Mouse (Mus musculus): Measurements from ENCODE around the gene Abcg2. TPM values are rescaled to one million over a fixed set of nuclear protein-coding genes. Genes with fewer than 3 reads are reported as not detected.
A peak's percentile ranks its signal among the peaks of the same experiment; 100 is the strongest.

Gene Abcg2
- total RNA-seq, 1 experiment from 2014 or later = 31.8 TPM

DNA sequence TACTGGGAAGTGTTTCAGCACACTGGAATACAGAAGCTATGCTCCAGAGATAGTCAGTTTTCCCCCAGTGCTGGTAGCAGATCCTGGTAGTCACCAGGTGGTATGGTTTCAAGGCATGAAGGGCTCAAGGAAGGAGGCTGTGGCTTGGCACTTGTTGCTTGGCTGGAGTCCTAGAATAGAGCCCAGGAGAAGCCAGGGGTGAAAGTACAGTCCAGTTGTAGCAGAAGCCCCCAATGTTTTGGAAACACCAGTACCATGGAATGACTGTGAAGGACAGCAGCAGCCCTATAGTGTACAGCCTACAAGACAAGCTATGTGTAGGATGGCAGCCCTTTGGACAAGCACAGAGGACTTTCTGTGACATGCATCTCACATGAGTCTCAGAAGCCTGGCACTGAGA is 54.2 kb downstream of the Abcg2 start:
- no peak for DNase-seq

DNA sequence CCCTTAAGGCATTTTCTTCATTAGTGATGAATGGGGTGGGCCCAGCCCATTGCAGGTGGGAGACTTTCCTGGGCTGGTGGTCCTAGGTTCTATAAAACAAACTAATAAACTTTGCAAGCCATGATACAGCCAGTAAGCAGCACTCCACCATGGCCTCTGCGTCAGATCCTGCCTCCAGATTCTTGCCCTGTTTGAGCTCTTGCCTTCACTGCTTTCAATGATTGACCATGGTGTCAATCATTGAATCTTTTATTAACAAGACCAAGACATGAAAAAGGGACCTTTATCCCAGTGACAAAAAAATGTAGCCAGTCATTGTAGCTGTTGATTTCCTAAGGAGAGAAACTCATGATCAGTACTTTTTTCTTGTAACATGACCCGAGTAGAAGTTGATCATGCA is 55.1 kb downstream of the Abcg2 start:
- DNase-seq = no peak

DNA sequence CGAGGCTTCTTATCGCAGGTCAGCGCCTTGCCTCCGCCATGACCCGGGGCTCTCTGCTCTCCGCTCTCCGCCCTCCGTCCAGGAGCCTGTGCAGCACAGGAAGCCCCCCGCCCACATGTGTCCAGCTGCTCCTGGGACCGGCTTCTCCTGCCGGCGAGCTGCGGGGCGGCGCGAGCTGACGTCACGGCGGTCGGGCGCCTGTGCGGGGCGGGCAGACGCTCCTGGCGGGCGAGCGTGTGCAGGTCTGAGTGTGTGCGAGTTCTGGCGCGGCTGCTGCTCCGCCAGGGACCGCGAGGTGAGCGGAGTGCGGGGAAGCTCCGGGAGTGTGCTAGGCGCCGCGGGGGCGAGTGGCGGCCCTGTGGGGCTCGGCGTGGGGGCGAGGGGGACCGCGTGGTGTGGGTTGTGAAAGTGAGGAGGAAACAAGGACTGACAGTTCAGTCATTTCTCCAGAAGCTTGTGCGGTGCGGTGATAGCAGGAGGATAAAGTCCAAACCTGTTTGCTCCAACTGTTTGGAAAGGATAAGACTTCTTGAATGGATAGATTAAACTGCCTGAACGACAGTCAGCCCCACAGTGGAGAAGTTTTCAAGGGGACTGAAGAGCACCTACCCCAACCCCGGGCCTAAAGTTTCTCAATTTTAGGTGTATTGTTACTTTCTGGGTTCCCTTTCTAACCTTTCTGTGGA is 56.2 kb downstream of the Abcg2 start:
- DNase-seq = peak; percentile 81

DNA sequence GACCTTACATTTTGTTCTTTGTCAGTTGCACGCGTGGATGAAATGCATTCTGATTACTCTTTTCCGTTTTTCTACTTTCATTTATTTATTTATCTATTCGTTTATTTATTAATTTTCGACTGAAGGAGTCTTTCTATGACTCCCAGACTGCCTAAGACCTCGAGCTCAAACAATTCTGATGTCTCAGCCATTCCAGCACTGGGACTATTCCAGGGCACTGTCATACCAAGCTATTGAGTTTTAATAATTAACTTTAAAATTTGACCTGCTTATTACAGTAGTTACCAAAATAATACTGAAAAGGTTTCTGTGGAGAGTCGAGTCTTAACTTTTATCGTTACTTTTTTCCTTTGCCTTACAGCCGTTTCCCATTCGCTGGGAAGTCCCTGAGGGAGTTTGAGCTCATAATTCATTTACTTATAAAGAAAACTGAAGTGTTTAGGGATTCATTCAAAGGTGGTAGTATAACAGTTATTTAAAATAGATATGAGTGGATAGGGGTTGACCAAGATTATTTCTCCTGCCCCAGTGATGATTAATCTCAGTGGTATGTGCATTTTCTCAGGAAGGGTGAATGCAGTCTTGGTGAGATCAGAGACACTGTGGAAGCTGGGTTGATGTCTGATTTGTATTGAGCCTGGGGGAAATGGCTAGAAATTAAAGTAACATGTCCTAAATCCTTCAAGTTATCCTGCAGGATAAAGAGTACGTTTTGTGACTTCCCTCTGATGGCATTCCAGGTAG is 56.9 kb downstream of the Abcg2 start:
- no peak for DNase-seq

DNA sequence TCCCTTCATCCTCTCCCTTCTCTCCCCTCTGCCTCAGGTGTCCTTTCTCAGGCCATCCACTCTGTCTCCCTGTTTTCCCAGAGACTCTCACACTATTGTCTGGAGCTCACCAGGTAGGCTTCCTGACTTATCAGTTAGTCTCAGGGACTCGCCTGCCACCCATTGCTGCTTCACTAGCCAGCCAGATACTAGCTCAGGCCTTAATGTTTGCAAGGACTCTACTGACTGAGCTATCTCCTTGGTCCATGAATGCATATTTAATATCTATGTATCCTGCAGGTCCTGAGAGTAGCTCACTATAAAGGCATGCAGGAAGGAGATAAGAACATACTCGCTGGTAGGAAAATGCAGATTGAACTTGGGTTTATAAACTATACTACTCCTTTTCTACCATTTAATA is 57.9 kb downstream of the Abcg2 start:
- DNase-seq = no peak

DNA sequence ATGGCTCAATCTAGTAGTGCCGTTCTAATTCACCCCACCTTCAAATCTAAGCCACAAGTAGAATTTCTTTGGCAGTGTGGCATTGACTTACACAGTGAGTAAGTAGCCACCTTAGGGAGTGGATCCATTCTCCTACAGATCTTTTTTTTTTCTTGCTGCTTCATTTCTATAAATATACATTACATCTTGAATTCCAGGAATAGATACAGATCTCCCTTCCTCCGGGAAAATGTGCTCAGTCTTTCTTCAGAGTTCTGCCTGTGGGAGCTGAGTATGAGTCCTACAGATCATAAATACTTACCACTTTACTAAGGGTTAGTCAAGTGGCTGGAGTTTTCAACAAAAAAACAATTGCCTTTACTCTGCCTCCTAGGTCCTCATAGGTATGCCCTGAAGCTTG is 60.3 kb downstream of the Abcg2 start:
- no peak for DNase-seq

DNA sequence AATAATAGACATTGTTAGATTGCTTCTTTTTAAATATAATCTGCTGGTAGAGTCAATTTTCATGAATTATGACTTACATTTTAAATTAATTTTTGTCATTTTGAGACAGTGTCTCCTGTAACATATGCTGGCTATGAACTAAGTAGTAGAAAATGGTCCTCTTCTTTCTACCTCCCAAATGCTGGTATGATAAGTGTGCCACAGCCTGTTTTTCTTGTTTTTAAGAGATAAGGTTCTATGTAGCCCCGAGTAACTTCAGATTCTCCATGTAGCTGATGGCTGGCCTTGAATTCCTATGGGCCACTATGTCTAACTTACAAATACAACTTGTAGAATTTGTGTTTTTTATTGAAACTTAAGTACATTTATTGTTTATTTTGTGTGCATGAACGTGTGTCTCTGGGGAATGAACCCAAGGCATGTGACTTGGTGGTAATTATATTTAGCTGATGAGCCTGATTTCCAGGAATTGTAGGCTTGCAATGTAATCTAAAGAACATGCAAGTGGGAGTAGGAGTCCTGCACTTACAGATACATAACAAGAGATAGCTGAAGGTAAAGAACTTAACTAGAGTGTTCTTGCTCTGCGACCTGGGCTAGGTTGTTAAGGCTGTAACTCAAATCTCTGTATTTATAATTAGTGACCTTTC is 63.9 kb downstream of the Abcg2 start:
- DNase-seq = no peak

DNA sequence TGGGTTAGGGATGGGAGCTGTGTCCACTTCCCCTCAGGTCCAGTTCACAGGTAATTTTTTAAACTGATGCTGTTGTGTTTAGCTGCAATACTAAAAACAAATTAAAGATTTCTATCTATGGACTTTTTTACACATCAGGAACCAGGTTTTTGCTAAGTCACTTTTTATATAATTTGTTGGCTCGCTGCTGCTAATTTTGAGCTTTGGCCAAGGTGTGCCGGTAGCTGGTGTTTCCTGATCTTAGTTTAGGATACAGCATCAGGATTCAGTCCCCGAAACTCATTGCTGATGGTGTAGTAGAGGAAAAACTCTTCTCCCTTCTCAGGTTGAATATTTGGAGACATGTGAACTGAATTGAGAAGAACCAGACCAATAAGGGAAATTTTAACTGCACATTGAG is 65.8 kb downstream of the Abcg2 start:
- no peak for DNase-seq

DNA sequence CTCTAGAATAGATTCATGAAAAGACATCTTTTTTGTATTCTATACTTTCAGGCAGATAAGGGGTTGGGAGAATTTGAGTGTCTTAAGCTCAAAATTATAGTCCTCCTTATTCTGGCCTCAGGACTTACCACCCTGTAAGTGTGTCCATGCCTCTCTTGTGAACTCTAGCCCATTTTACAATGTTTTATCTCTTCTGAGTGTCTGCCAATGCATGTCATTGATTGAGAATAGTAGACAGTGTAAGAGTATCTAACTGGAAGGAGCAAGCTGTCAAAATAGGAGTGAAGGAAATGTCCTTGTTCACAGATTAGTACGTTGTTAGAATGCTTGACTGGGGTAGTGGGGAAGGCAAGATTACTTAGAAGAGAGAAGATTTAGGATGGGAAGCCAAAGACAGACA is 66.7 kb downstream of the Abcg2 start:
- DNase-seq = no peak

DNA sequence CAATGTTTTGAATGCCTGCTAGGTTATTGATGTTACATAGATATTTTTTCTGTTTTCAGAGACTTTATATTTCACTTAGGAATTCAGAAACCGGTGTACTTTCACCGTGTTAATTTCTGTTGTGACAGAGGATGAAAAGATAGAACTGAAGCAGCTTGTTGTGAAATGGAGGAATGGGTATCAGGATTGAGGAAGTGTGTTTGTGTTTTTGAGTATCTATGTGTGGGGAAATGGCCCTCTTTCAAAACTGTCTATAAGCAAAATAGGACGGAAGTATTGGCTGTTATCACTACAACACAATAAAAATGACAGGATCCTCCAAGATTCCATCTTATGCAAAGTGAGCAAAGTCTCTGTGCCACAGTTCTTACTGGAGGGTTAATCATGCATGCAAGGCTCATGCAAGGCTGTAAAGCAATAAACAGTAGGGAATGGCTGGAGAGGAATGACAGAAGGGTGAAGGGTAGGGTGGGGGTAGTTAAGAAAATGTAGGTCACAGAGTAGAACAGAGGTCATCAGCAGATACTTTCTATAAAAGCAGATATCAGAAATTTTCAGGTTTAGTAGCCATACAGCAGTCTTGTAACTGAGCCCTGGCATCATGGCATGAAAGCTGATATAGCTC is 76.7 kb downstream of the Abcg2 start:
- no peak for DNase-seq

DNA sequence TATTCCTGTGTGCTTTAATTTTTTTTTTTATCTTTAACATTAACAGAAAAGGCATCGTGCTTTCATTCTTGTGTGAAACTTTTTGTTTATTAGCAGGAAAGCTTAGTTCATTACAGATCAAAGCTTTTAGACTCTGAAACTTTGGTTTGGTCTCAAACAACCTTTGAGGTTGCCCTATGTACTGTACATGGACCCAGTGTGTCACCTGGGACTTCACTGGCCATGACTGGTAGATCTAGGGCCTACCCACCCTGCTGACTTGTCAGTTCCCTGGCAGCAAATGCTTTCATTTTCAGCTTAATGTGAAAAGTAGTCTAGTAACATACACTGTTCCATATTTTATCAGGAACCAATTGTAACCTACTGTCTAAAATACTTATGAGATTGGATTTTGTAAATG is 93.5 kb downstream of the Abcg2 start:
- no peak for DNase-seq

DNA sequence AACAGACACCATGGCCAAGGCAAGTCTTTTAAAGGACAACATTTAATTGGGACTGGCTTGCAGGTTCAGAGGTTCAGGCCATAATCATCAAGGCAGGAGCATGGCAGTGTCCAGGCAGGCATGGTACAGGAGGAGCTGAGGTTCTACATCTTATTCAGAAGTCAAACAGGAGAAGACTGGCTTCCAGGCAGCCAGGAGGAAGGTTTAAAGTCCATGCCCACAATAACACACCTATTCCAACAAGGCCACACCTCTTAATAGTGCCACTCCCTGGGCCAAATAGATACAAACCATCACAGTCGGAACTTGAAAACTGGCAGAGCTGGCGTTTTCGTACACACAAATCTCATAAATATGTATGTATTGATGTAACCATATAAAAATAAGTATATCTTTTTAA is 94.2 kb downstream of the Abcg2 start:
- DNase-seq = no peak

DNA sequence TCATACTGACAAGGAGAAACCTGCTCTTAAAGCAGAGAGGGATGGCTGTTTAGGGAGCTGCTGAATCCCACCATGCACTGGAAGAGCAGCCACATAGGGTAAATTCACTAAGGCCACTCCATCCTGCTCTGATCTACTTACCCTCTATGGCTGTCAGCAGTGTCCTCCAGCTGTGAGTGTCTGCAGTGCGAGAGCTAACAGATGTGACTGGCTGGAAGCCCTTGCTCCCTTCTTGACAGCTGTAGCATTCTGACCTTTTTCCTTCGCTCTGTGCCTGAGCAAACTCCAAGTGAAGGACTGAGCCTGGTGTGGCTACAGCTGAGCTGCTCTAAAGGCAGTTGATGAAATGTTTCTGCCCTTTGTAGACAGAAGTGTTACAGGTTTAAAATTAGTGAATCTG is 107.3 kb downstream of the Abcg2 start:
- DNase-seq = no peak

DNA sequence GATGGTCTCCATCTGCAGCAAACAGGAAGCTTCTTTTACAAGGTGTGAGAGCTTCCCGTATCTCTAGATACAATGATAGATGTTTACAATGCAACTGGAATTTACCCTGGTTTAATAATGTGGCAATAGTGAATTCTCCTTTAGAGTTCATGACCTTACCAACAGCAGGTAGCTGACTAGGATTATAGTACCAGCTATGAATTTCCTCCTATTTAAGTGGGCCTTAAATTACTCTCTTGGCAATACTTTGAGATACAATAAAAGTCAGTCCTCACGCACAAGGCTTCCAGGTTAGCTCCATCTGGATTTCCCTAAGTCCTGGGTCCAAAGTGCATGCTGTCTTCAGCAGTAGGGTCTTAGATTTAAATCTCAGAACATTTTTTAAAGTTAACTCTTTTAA is 109.9 kb downstream of the Abcg2 start:
- no peak for DNase-seq

DNA sequence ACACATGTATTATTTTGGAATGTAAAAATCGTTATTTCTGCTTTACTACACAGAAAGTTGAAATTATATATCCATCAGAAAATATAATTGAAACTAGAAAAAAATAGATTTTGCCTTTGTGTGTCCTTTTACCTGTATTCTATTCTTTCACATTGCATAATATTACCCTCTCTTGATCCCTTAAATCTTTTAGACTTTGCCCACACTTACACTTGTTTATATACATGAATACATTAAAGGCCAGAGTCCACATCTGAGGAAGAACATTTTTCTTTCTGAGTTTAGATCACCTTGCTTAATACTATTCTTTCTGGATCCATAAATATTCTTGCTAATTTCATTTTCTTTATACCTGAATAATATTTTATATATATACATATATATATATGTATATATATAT is 110.4 kb downstream of the Abcg2 start:
- DNase-seq = no peak

DNA sequence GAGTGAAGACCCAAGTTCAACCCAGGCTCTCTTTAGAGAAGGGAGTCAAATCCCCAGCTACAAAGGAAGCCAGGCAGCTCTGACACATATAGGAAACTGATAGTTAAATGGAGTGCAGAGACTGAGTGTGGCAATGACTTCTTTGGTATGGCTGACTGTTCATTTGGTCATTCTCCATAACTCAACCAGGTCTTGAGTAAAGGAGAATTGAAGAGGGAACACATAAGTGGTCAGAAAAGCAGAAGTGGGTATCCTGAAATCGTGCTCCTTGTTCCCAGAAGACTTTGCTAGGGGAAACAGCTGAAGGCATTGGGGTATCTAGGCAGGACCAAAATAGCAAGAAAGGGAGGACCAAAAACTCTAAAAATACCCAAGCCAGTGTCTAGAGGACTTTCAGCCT is 126.0 kb downstream of the Abcg2 start:
- DNase-seq = no peak

DNA sequence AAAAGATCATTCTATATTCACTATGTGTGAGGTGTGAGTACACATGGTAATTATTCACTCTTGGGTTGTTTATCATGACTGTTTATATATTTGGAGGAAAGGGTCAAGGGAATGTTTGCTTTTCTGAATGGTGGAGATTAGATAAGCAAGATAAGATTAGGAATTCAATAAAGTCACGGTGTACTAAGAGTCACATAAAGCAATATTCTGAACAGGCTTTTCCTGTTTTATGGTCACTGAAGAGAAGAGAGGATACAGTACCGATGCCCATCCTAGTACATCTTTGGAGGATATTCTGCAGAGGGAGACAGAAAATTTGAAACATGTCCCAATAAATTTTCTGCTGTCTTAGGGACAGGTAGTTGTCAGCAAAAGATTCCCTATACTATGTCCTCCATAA is 127.6 kb downstream of the Abcg2 start:
- no peak for DNase-seq

DNA sequence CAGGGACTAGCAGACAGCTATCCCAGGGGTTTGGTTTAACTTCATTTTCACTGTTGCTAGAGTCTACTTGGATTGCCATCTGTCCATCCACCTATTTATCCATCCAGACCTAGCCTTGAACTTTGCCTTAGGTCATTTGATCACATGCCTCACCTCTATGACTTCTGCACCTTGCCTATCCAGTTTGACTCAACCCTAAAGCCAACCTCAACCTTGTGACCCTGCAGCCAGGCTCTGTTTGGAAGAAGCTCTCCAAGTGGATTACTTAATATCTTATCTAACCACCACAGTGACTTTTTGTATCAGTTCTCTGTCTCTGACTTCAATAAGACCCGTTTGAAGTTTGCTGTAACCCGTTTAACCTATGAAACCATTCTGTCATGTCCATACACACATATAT is 149.5 kb downstream of the Abcg2 start:
- no peak for DNase-seq

DNA sequence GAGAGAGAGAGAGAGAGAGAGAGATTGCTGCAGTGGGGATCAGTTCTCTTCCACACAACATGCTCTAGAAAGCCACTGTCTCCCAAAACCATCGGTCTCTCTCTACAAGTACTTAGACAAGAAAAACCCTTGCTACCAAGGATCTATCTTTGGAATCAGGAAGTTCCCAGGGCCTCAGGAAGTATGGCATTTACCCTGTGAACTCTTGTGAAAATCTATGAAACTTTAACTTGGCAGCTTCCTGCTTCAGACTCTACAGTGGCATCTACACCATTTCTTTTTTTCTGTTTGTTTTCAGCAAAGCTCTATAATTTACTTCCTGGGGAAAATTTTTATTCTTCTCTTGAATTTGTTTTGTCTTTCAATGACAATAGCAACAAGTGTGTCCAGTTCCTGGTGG is 150.8 kb downstream of the Abcg2 start:
- DNase-seq = no peak

Measured in adrenal gland, postnatal 25 days (tissue).